Mouse (Mus musculus) testis, adult 2 months (tissue): ENCODE data around the gene Rxfp1. TPM values are rescaled to one million over a fixed set of nuclear protein-coding genes. Genes with fewer than 3 reads are reported as not detected.
"Not testable (repeated sequence)": the region's sequence is repeated elsewhere in the genome, so short reads cannot be mapped to it uniquely, and the experiment has no call there.

ENCODE experiments used
- H3K27ac ChIP-seq: fragments of 200-500 bp; 2 replicates; pipeline ENCODE4 v1.5.1; 2012; ENCODE audit warnings: low read depth, low read length; ENCODE audit not compliant: control insufficient read depth, insufficient read depth
- H3K27me3 ChIP-seq: fragments of 200-500 bp; 2 replicates; pipeline ENCODE4 v1.6.1; 2012; ENCODE audit warnings: mild to moderate bottlenecking, low read length, moderate library complexity; ENCODE audit not compliant: control insufficient read depth, insufficient read depth
- H3K36me3 ChIP-seq: fragments of 200-500 bp; 2 replicates; pipeline ENCODE4 v1.6.1; 2012; ENCODE audit warnings: mild to moderate bottlenecking, low read length; ENCODE audit not compliant: control insufficient read depth, insufficient read depth
- H3K4me1 ChIP-seq: fragments of 200-500 bp; 2 replicates; pipeline ENCODE4 v1.6.1; 2012; ENCODE audit warnings: low read length; ENCODE audit not compliant: control insufficient read depth, insufficient read depth
- H3K4me3 ChIP-seq: fragments of 200-500 bp; 2 replicates; pipeline ENCODE4 v1.5.1; 2012; ENCODE audit warnings: low read depth, mild to moderate bottlenecking, low read length, moderate library complexity, mixed read lengths; ENCODE audit not compliant: control insufficient read depth
- CTCF ChIP-seq: fragments of 200-500 bp; IDR thresholded peaks from 2 replicates; pipeline ENCODE4 v1.5.1; 2012; ENCODE audit warnings: low read depth, mild to moderate bottlenecking, inconsistent platforms, low read length, moderate library complexity; ENCODE audit not compliant: control insufficient read depth, insufficient read depth, insufficient replicate concordance
- POLR2A ChIP-seq: fragments of 200-500 bp; IDR thresholded peaks from 2 replicates; pipeline ENCODE4 v1.6.1; 2012; ENCODE audit warnings: low read depth, mild to moderate bottlenecking, inconsistent platforms, low read length, moderate library complexity; ENCODE audit not compliant: control insufficient read depth
- polyA plus RNA-seq: library from polyadenylated mRNA; depleted of rRNA; stranded (reverse); fragments of >200 nt; gene quantifications from 2 replicates; pipeline ENCODE4 v1.2.3, GENCODE M21; 2012

Rxfp1 gene
- polyA plus RNA-seq, 1 experiment, result 0.06 TPM

- no peak overlapping the region for H3K4me3 ChIP-seq
- H3K4me1 ChIP-seq, result no peaks in the 10 kb centered on the region
- H3K36me3 ChIP-seq, result no peaks in the 10 kb centered on the region
- TF ChIP-seq POLR2A (no peak), CTCF (no peak)
- no peaks in the 10 kb centered on the region for H3K27me3 ChIP-seq
- H3K27ac ChIP-seq, result no peak overlapping the region
Measured at GRCm38 (mm10) chr3:79740351-79740750, 2.7 kb upstream of the Rxfp1 start.

- Histone ChIP-seq H3K36me3 (no peaks in the 10 kb centered on the region), H3K4me3 (no peak overlapping the region), H3K27me3 (no peaks in the 10 kb centered on the region), H3K4me1 (no peaks in the 10 kb centered on the region), H3K27ac (no peak overlapping the region)
- TF ChIP-seq POLR2A (no peak), CTCF (no peak)
Measured at GRCm38 (mm10) chr3:79738451-79738850, 771 bp upstream of the Rxfp1 start.

- Histone ChIP-seq H3K4me3 (no peak overlapping the region), H3K27me3 (no peaks in the 10 kb centered on the region), H3K4me1 (no peaks in the 10 kb centered on the region), H3K36me3 (no peaks in the 10 kb centered on the region), H3K27ac (no peak overlapping the region)
- TF ChIP-seq POLR2A, result no peak
- no peak for TF ChIP-seq CTCF
Measured at GRCm38 (mm10) chr3:79726506-79727075, 11.1 kb downstream of the Rxfp1 start.

- no peaks in the 10 kb centered on the region for H3K4me1 ChIP-seq
- H3K27ac ChIP-seq, result no peak overlapping the region
- no peak overlapping the region for H3K4me3 ChIP-seq
- TF ChIP-seq CTCF (no peak), POLR2A (no peak)
- H3K36me3 ChIP-seq, result no peaks in the 10 kb centered on the region
- H3K27me3 ChIP-seq, result no peaks in the 10 kb centered on the region
Measured at GRCm38 (mm10) chr3:79720756-79721484, 16.8 kb downstream of the Rxfp1 start.

- no peak for TF ChIP-seq POLR2A
- TF ChIP-seq CTCF, result no peak
- Histone ChIP-seq H3K4me3 (no peak overlapping the region), H3K4me1 (peaks cover 4% of the 10 kb centered on the region), H3K27ac (no peak overlapping the region), H3K36me3 (no peaks in the 10 kb centered on the region), H3K27me3 (no peaks in the 10 kb centered on the region)
Measured at GRCm38 (mm10) chr3:79706436-79706835, 31.2 kb downstream of the Rxfp1 start.

- Histone ChIP-seq H3K4me3 (no peak overlapping the region), H3K27me3 (no peaks in the 10 kb centered on the region), H3K4me1 (peaks cover 4% of the 10 kb centered on the region), H3K36me3 (no peaks in the 10 kb centered on the region), H3K27ac (no peak overlapping the region)
- TF ChIP-seq CTCF (no peak), POLR2A (no peak)
Measured at GRCm38 (mm10) chr3:79703135-79703534, 34.5 kb downstream of the Rxfp1 start.

GRCm38 (mm10) chr3:79691957-79692356, 45.7 kb downstream of the Rxfp1 start:
- Histone ChIP-seq H3K4me1 (no peaks in the 10 kb centered on the region), H3K4me3 (no peak overlapping the region), H3K27ac (no peak overlapping the region), H3K27me3 (no peaks in the 10 kb centered on the region), H3K36me3 (no peaks in the 10 kb centered on the region)
- TF ChIP-seq CTCF (no peak), POLR2A (no peak)

GRCm38 (mm10) chr3:79690111-79690651, 47.5 kb downstream of the Rxfp1 start:
- H3K4me3 ChIP-seq, result no peak overlapping the region
- H3K36me3 ChIP-seq, result no peaks in the 10 kb centered on the region
- H3K27me3 ChIP-seq, result no peaks in the 10 kb centered on the region
- no peak overlapping the region for H3K27ac ChIP-seq
- TF ChIP-seq CTCF (no peak), POLR2A (no peak)
- H3K4me1 ChIP-seq, result no peaks in the 10 kb centered on the region

GRCm38 (mm10) chr3:79688101-79688500, 49.6 kb downstream of the Rxfp1 start:
- H3K4me3 ChIP-seq, H3K27me3 ChIP-seq, H3K4me1 ChIP-seq, H3K36me3 ChIP-seq, H3K27ac ChIP-seq: not testable (repeated sequence)
